Mouse (Mus musculus) myocyte (in vitro differentiated cells): ENCODE data around the gene Pnkd.

Source experiments
- CEBPB ChIP-seq: IDR thresholded peaks from 2 replicates; pipeline ENCODE4 v1.6.1; 2011; ENCODE audit warnings: mild to moderate bottlenecking, moderate library complexity; ENCODE audit not compliant: poor library complexity, insufficient read depth, severe bottlenecking
- E2F4 ChIP-seq: IDR thresholded peaks from one replicate; pipeline ENCODE4 v1.6.1; 2011; ENCODE audit warnings: mild to moderate bottlenecking, control low read depth, moderate library complexity; ENCODE audit not compliant: insufficient read depth
- POLR2A ChIP-seq: IDR thresholded peaks from one replicate; pipeline ENCODE4 v1.6.1; 2011; ENCODE audit warnings: low read depth, mild to moderate bottlenecking, control low read depth, moderate library complexity; ENCODE audit not compliant: insufficient read length
- USF1 ChIP-seq: IDR thresholded peaks from one replicate; pipeline ENCODE4 v1.6.1; 2011; ENCODE audit warnings: low read depth, mild to moderate bottlenecking, control low read depth, moderate library complexity

- TF ChIP-seq POLR2A, result no peak
- TF ChIP-seq CEBPB, result no peak
- no peak for TF ChIP-seq USF1
- no peak for TF ChIP-seq E2F4
Measured at GRCm38 (mm10) chr1:74359952-74360517, 75.3 kb downstream of the Pnkd start.
